Mouse (Mus musculus) heart, postnatal 36 days (tissue): Measurements from ENCODE around the gene Olfr906. TPM values are rescaled to one million over a fixed set of nuclear protein-coding genes. Genes with fewer than 3 reads are reported as not detected.

Source experiments
- DNase-seq, 2 experiments: peaks; one replicate each; pipeline ENCODE4 v3.0.0; 2021 to 2022
- intact Hi-C: fragments of 180-260 bp; cut with DNase I; formaldehyde crosslinking; loops from one replicate; pipeline ENCODE4 v1.15.1; 2025
- total RNA-seq, 2 experiments: library from RNA; stranded (reverse); gene quantifications; 2 replicates each; pipeline ENCODE4 v1.2.3; 2021

The Olfr906 gene
- not detected for total RNA-seq

DNA sequence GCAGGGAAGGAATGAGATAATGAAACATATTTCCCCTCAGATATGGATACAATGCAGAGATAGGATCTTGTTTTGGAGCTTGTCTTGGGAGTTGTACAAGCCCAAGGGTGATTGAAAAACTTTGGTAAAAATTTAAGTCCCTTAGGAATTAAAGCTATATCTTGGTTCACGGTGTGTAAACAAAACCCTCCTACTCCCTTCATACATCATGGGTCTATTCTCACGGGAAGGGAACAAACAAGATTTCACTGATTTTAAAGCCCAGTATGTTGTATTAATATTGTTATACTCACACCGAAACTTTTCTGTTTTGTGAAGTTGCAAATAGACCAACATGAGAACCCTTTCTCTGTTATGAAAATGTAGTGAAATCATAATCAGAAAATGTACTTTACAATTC lies at the start of gene Olfr906:
Gene Olfr906, plus strand, starts transcription at position 301 of the 400 bp plus-strand sequence.
- DNase-seq: no peak
- intact Hi-C loops: no loop called here

GRCm38 (mm10) chr9:38447352-38447751 lies 39.5 kb upstream of the Olfr906 start, which contains the start of gene Olfr902:
Gene Olfr902 (plus strand): TSS chr9:38447652.
- DNase-seq: no peak
- intact Hi-C loops: no loop called here

DNA sequence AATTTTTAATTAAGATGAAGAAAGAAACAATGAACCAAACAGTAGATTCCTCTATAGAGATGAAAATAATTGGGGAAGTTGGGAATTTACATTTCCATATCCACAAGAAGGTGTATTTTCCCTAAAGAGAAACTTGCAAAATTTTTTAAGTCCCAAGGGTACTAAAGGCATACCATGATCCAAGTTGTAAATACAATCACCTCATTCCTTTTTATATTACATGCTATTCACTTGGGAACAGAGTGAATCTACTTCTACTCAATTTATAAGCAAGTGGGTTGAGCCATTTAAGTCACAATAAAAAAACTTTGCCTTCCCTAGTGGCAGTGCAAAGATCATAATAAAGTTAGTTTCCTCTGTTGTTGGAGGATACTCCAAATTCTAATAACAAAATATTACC lies 24.0 kb upstream of the Olfr906 start, which contains the start of gene Olfr904:
Gene Olfr904, plus strand, starts transcription at position 301 of the 400 bp plus-strand sequence.
- no peak for DNase-seq

DNA sequence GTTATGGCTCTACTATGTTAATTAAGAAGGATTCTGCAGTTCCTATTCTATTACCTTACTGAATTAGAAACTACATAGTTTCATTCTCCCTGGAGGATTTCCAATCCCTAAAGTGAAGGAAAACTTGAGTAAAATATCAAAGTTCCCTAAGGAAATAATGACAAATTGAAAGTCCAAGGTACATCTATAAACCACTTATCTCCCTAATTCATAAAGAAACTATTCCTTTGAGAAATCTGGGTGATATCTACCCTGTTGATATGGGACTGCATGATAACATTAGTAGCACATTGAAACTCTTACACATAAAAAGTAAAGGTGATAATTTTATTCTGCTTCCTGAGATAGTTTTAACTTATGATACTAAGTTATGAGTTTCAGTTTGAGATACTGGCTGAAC lies 16.1 kb upstream of the Olfr906 start, which contains the start of gene Olfr905:
Gene Olfr905, plus strand, starts transcription at position 301 of the 400 bp plus-strand sequence.
- intact Hi-C loops: no loop called here
- DNase-seq: no peak

More for the DNA sequence above, 24.0 kb upstream of the Olfr906 start, which contains the start of gene Olfr904:
- intact Hi-C loops: no loop called here

DNA sequence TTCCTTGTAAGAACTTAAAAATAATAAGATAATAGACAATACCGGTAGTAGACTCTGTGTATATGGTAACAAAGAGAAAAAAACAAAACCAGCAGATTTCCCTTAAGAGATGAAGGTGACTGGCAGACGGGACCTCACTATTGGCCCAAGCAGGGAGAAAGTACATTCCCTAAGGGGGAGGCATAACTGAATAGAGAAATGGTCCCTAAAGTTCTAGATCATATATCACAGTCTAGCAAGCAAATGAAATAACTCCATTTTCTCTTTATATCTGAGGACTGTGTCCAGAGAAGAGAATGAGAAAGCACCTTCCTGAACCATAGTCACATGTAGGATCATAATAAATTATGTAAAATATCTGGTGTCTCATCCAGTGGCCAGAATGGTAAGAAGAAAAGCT lies 8.6 kb downstream of the Olfr906 start, which contains the start of gene Olfr907:
Gene Olfr907, plus strand, starts transcription at position 301 of the 400 bp plus-strand sequence.
- no peak for DNase-seq
- intact Hi-C loops: no loop called here

GRCm38 (mm10) chr9:38512353-38512752 lies 25.5 kb downstream of the Olfr906 start:
- no peak for DNase-seq
- intact Hi-C loops: no loop called here

- intact Hi-C loops: no loop called here
- no peak for DNase-seq
Measured at GRCm38 (mm10) chr9:38521280-38521679, 34.4 kb downstream of the Olfr906 start, which contains the start of gene Olfr911-ps1. Gene Olfr911-ps1 (plus strand): TSS chr9:38521580.

DNA sequence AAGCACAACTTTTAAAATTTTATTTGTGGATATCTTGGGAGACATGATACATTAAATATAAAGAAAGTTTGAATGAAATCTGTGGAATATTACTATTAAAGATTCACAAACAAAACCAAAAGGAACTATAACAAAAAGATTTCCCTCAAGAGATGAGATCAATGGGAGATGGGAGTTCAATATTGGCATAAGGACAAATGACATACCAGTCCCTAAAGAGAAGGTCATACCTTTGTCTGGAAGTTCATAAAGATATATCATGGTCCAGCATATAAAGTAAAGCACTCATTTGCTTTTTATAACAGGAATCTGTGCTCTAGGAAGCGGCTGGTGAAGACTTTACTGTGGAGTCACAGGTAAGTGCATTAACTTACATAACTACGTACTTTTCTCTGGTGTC lies 50.7 kb downstream of the Olfr906 start, which contains the start of gene Olfr910:
Gene Olfr910, plus strand, starts transcription at position 301 of the 400 bp plus-strand sequence.
- intact Hi-C loops: no loop called here
- no peak for DNase-seq

Other genes starting within 250 kb of the Olfr906 start
- not detected for gene Olfr143, start 234.3 kb upstream of the Olfr906 start, total RNA-seq
- not detected for gene Olfr895, start 219.2 kb upstream of the Olfr906 start, total RNA-seq
- not detected for gene Olfr896-ps1, start 196.0 kb upstream of the Olfr906 start, total RNA-seq
- not detected for gene Olfr25, start 158.0 kb upstream of the Olfr906 start, total RNA-seq
- not detected for gene Olfr898, start 138.7 kb upstream of the Olfr906 start, total RNA-seq
- gene Olfr250, start 120.2 kb upstream of the Olfr906 start, total RNA-seq: not detected
- not detected for gene Olfr251, start 110.0 kb upstream of the Olfr906 start, total RNA-seq
- gene Olfr147, start 85.4 kb upstream of the Olfr906 start, total RNA-seq: not detected
- not detected for gene Olfr901, start 57.6 kb upstream of the Olfr906 start, total RNA-seq
- gene Olfr902, start 39.4 kb upstream of the Olfr906 start, total RNA-seq: not detected
- gene Olfr904, start 23.9 kb upstream of the Olfr906 start, total RNA-seq: not detected
- gene Olfr905, start 16.0 kb upstream of the Olfr906 start, total RNA-seq: not detected
- not detected for gene Olfr907, start 8.7 kb downstream of the Olfr906 start, total RNA-seq
- gene Olfr911-ps1, start 34.5 kb downstream of the Olfr906 start, total RNA-seq: not detected
- gene Olfr910, start 50.8 kb downstream of the Olfr906 start, total RNA-seq: not detected
- gene Olfr912, start 93.1 kb downstream of the Olfr906 start, total RNA-seq: not detected
- gene Olfr913, start 105.7 kb downstream of the Olfr906 start, total RNA-seq: not detected
- gene Olfr914, start 118.0 kb downstream of the Olfr906 start, total RNA-seq: not detected
- gene Olfr916, start 172.8 kb downstream of the Olfr906 start, total RNA-seq: not detected
- not detected for gene Olfr917, start 178.8 kb downstream of the Olfr906 start, total RNA-seq
- gene Olfr918, start 187.5 kb downstream of the Olfr906 start, total RNA-seq: not detected
- gene Olfr919, start 216.6 kb downstream of the Olfr906 start, total RNA-seq: not detected
- gene Vwa5a, start 231.2 kb downstream of the Olfr906 start, total RNA-seq: 10 to 100 TPM; 28.7 to 36.1 TPM